In the genomic region with DNA sequence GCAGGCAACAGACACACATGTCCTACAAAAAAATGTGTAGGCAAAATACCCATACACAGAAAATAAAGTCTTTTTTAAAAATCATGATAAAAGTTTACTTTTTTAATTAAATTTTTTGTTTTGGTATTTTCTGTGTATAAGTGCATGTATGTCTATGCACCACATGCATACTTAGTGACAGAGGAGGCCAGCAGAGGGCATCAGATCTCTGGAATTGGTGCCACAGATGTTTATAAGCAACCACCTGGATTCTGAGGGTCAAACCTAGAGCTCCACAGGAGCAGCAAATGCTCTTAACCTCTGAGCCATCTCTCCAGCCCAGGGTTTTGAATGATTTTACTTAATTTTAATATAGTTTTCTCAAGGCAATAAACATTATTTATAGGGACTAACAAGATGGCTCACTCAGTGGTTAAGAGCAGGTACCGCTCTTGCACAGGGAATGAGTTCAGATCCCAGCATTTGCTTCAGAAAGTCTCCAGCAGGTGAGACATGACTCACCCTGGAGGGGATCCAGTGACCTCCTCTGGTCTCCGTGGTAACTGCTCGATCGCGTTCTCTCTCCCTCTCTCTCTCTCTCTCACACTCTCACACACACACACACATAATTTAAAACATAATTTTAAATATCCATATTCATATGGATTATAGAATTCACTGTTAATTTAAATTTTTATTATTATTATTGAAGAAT, we compare ENCODE assay signal across 9 mouse cellular contexts. TPM values are rescaled to one million over a fixed set of nuclear protein-coding genes. Genes with fewer than 3 reads are reported as not detected.
DNase-seq lines count a peak whose midpoint lies in the region; ATAC-seq lines count a peak whose summit lies in the region.
"Had no signal": no experiment of that assay in that cellular context is flagged by ENCODE, and none has a peak within 500 bp of the region (broad histone marks: within the 10 kb centered on the region; RNA-seq: fewer than 3 reads in every experiment).

No protein-coding gene starts in this region.

- no peak overlapping the region for H3K9ac ChIP-seq in neural tube, embryonic 11.5 days (ENCODE audit: low read length)
- no peak overlapping the region for H3K9ac ChIP-seq in neural tube, embryonic 15.5 days (replicated peaks)
- H3K9ac ChIP-seq: hindbrain, embryonic 15.5 days had no signal

- H3K4me1 ChIP-seq in neural tube, embryonic 11.5 days (ENCODE audit: control insufficient read depth, insufficient read depth, low read length), result no peaks in the 10 kb centered on the region
- H3K4me1 ChIP-seq in neural tube, embryonic 15.5 days, result no peaks in the 10 kb centered on the region
- H3K4me1 ChIP-seq: hindbrain, embryonic 15.5 days had no signal

- 88% methylated on average over 5 of the region's 5 CpGs for WGBS in neural tube, embryonic 11.5 days
- WGBS in neural tube, embryonic 15.5 days, result 73% methylated on average over 5 of the region's 5 CpGs

- no peak overlapping the region for H3K27ac ChIP-seq in neural tube, embryonic 11.5 days (ENCODE audit: low read depth, low read length)
- no peak overlapping the region for H3K27ac ChIP-seq in neural tube, embryonic 15.5 days (replicated peaks)
- H3K27ac ChIP-seq: hindbrain, embryonic 15.5 days had no signal

- H3K27me3 ChIP-seq in neural tube, embryonic 11.5 days (ENCODE audit: control insufficient read depth, insufficient read depth, low read length), result no peaks in the 10 kb centered on the region
- no peaks in the 10 kb centered on the region for H3K27me3 ChIP-seq in neural tube, embryonic 15.5 days (replicated peaks)
- H3K27me3 ChIP-seq: hindbrain, embryonic 15.5 days had no signal

- no peak overlapping the region for H3K4me3 ChIP-seq in neural tube, embryonic 11.5 days (ENCODE audit: low read depth, low read length)
- no peak overlapping the region for H3K4me3 ChIP-seq in neural tube, embryonic 15.5 days (replicated peaks)
- H3K4me3 ChIP-seq: hindbrain, embryonic 15.5 days had no signal

- H3K4me2 ChIP-seq in neural tube, embryonic 11.5 days (ENCODE audit: low read depth), result no peak overlapping the region
- no peak overlapping the region for H3K4me2 ChIP-seq in neural tube, embryonic 15.5 days
- H3K4me2 ChIP-seq: hindbrain, embryonic 15.5 days had no signal

- H3K36me3 ChIP-seq in neural tube, embryonic 11.5 days (ENCODE audit: control insufficient read depth, insufficient read depth, low read length), result no peaks in the 10 kb centered on the region
- H3K36me3 ChIP-seq in neural tube, embryonic 15.5 days, result peaks cover 26% of the 10 kb centered on the region

- ATAC-seq in cerebellum, adult (ENCODE audit: insufficient number of reproducible peaks, low FRiP score, low TSS enrichment), result no peak
- ATAC-seq in neural tube, embryonic 11.5 days (ENCODE audit: insufficient read depth, low FRiP score, low TSS enrichment), result no peak
- ATAC-seq in neural tube, embryonic 15.5 days (ENCODE audit: low FRiP score), result no peak
- ATAC-seq in monocyte, adult 5-6 weeks (replicated peaks; ENCODE audit: insufficient number of reproducible peaks, low FRiP score, low TSS enrichment, poor library complexity, severe bottlenecking), result no peak

- H3K9me3 ChIP-seq in neural tube, embryonic 11.5 days (ENCODE audit: control insufficient read depth, low read length), result no peaks in the 10 kb centered on the region
- no peaks in the 10 kb centered on the region for H3K9me3 ChIP-seq in neural tube, embryonic 15.5 days (replicated peaks)
- H3K9me3 ChIP-seq: hindbrain, embryonic 15.5 days had no signal

- peak; percentile 35 for DNase-seq in cerebellum, adult 9-10 months
- DNase-seq in neural tube, embryonic 11.5 days (ENCODE audit: low spot score), result peak; percentile 46
- DNase-seq in induced T-regulatory cell, adult 2 months (ENCODE audit: low read depth), result peak; percentile 52
- DNase-seq in thymus, postnatal 0 days (ENCODE audit: low spot score), result peak; percentile 68
- DNase-seq in urinary bladder, adult 2 months (ENCODE audit: low spot score), result no peak

RNA-seq across cellular contexts. Expression of gene Crebl2, which starts 18.4 kb away (rescaled TPM):
- polyA plus RNA-seq in neural tube, embryonic 11.5 days (2014; fragmentation: Nextera tagmentation; extraction: Ambion mirVana), result 1.1 and 1.5 TPM in 2 replicates
- polyA plus RNA-seq in neural tube, embryonic 15.5 days (2015; fragmentation: Nextera tagmentation; extraction: Ambion mirVana), result 3.9 and 4.6 TPM in 2 replicates
- polyA plus RNA-seq in thymus, postnatal 0 days (2015; fragmentation: Nextera tagmentation; extraction: Ambion mirVana), result 4.9 and 5.5 TPM in 2 replicates
- polyA plus RNA-seq in urinary bladder, adult 2 months (2012; rRNA removed), result 35.3 and 37.5 TPM in 2 replicates
- total RNA-seq in monocyte, adult 5-6 weeks (2017), result 25.9 to 36.8 TPM (median 29.9 TPM) in 3 replicates

RNA-seq across cellular contexts. Expression of gene Gpr19, which starts 50.0 kb away (rescaled TPM):
- polyA plus RNA-seq in neural tube, embryonic 11.5 days (2014; fragmentation: Nextera tagmentation; extraction: Ambion mirVana), result 27.4 and 31.0 TPM in 2 replicates
- polyA plus RNA-seq in neural tube, embryonic 15.5 days (2015; fragmentation: Nextera tagmentation; extraction: Ambion mirVana), result 31.2 and 37.0 TPM in 2 replicates
- 11.8 and 11.9 TPM in 2 replicates for polyA plus RNA-seq in thymus, postnatal 0 days (2015; fragmentation: Nextera tagmentation; extraction: Ambion mirVana)
- 9.5 and 9.7 TPM in 2 replicates for polyA plus RNA-seq in urinary bladder, adult 2 months (2012; rRNA removed)
- 5.4 to 11.0 TPM (median 6.3 TPM) in 3 replicates for total RNA-seq in monocyte, adult 5-6 weeks (2017)

RNA-seq across cellular contexts. Expression of gene Dusp16, which starts 55.9 kb away (rescaled TPM):
- 16.7 and 16.8 TPM in 2 replicates for polyA plus RNA-seq in neural tube, embryonic 11.5 days (2014; fragmentation: Nextera tagmentation; extraction: Ambion mirVana)
- 5.2 and 6.6 TPM in 2 replicates for polyA plus RNA-seq in neural tube, embryonic 15.5 days (2015; fragmentation: Nextera tagmentation; extraction: Ambion mirVana)
- polyA plus RNA-seq in thymus, postnatal 0 days (2015; fragmentation: Nextera tagmentation; extraction: Ambion mirVana), result 6.6 and 7.5 TPM in 2 replicates
- polyA plus RNA-seq in urinary bladder, adult 2 months (2012; rRNA removed), result 29.4 and 34.6 TPM in 2 replicates
- total RNA-seq in monocyte, adult 5-6 weeks (2017), result 234 to 312 TPM (median 310 TPM) in 3 replicates
